Mouse (Mus musculus): ENCODE measurements around the gene Gm28308. TPM values are rescaled to one million over a fixed set of nuclear protein-coding genes. Genes with fewer than 3 reads are reported as not detected.
A peak's percentile ranks its signal among the peaks of the same experiment; 100 is the strongest.

The Gm28308 gene
- polyA plus RNA-seq, 1 experiment from 2014 or later, result 0.92 TPM

DNA sequence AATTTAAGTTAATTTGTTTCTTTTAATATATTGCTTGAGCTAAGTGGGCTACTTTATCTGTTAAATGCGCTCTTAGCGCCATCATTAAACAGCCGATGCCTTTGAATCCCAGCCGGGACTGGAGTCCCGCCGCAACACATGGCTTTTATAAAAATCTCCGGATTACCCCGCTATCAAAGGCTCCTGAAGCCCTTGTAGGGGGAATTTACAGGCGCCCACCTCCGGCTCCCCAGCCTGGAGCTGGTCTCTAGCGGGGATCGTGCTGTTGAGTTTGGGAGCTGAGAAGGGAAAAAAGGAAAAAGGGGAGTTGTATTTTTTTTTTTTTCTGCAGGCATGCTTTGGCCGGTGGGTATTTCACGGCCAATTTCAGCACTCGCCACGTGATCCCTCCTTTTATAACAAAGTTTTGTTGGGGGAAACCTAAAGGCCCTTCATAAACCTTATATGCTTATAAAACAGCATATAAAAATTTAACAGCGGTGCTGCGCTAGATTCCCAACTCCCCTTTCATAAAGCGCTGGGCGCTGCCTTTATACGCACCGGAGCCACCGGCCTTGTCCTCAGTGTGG is 31.4 kb upstream of the Gm28308 start:
- Histone ChIP-seq H3K9ac (peak overlapping the region; percentile 81), H3K27ac (peak overlapping the region; percentile 95), H3K36me3 (no peaks in the 10 kb centered on the region), H3K27me3 (peaks cover 34% of the 10 kb centered on the region), H3K4me2 (peak overlapping the region; percentile 74), H3K4me1 (peaks cover 56% of the 10 kb centered on the region), H3K9me3 (replicated peaks) (no peaks in the 10 kb centered on the region), H3K4me3 (replicated peaks) (peak overlapping the region; percentile 74)
- ATAC-seq (replicated peaks; ENCODE audit: low FRiP score), result no peak
- 2% methylated on average over 23 of the region's 23 CpGs for WGBS

DNA sequence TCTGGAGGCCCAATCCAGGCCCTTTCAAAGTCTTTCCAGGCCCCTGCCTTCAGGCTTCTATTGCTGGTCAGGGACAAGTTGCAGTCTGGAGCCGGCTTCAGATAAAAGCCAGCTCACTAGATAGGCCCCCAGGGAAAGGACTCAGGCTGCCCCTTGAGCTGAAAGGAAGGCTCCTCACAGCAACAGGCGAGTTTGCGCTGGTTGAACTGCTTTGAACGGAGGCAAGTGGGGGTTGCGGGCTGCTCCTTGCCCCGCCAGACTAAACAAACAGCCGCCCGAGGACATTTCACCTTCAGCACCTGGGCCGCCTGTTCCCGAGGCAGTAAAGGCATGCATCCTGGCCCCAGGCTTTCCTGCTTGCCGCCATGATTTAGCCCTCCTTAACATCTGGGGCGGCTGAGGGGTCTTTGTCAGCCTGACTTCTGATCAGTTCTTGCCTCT is 30.6 kb upstream of the Gm28308 start:
- H3K4me1 ChIP-seq, result peaks cover 47% of the 10 kb centered on the region
- no peaks in the 10 kb centered on the region for H3K36me3 ChIP-seq
- H3K9ac ChIP-seq, result peak overlapping the region; percentile 81
- H3K4me2 ChIP-seq, result peak overlapping the region; percentile 74
- H3K4me3 ChIP-seq (replicated peaks), result peak overlapping the region; percentile 74
- peaks cover 28% of the 10 kb centered on the region for H3K27me3 ChIP-seq
- no peak for ATAC-seq (replicated peaks; ENCODE audit: low FRiP score)
- 4% methylated on average over 12 of the region's 12 CpGs for WGBS
- H3K9me3 ChIP-seq (replicated peaks), result no peaks in the 10 kb centered on the region
- H3K27ac ChIP-seq, result peak overlapping the region; percentile 95

DNA sequence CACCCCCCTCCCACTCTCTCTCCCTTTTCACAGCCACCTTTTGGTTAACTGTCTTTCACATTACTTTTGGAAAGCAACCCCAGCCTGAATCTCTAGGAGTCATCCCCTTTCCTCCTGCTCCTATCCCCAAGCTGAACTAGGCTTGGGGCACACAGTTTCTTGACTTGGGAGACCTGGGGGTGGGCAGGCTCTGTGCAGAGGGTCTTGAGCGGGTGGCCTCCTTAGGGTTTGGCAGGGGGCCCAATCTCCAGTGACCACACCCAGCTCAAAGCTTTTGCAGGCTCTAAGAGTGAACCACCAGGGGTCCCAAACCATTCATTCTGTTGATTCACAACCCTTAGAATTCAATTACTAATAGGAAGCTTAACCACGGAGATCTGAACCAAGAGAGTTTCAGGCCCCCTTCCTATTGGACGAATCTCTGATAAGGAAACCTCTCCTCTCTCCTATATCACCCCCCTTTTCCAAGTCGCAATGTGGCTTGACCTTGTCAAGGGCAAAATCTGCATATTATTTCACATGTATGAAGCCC is 29.7 kb upstream of the Gm28308 start:
- Histone ChIP-seq H3K9me3 (replicated peaks) (no peaks in the 10 kb centered on the region), H3K4me3 (replicated peaks) (peak overlapping the region; percentile 74), H3K36me3 (no peaks in the 10 kb centered on the region), H3K9ac (peak overlapping the region; percentile 81), H3K27ac (peak overlapping the region; percentile 95), H3K4me2 (peak overlapping the region; percentile 74), H3K27me3 (peaks cover 24% of the 10 kb centered on the region), H3K4me1 (peaks cover 40% of the 10 kb centered on the region)
- no peak for ATAC-seq (replicated peaks; ENCODE audit: low FRiP score)
- 19% methylated on average over 4 of the region's 4 CpGs for WGBS

DNA sequence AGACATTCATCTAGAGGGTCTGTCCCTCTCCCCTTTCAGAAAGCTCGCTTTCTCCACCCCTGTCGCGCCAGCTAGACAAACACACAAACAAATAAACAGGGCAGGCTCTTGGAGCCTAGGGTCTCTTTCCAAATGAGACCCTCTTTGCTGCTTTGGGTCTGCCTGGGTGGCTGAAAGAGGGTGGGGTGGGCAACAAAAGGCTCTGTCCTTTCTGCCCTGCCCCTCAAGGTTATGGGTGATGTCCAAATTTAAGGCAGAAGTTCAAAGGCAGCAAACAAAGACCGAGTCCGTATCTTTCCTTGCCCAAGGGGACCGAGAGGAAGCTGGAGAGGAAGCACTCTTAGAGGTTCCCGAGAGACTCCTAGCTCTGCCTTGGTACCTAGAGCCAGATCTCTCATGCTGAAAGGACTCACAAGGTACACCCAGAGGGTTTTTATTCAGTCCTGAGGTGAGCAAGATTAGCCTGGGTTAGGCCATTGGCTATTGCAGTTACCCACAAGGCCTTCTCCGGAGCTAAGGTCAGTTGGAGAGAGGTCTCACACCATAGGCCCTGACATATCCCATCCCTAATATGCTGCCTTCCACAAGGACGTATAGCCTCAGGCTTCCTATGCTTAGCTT is 28.0 kb upstream of the Gm28308 start:
- Histone ChIP-seq H3K9me3 (replicated peaks) (no peaks in the 10 kb centered on the region), H3K27ac (peak overlapping the region; percentile 95), H3K27me3 (peaks cover 22% of the 10 kb centered on the region), H3K9ac (peak overlapping the region; percentile 96), H3K36me3 (no peaks in the 10 kb centered on the region), H3K4me1 (peaks cover 45% of the 10 kb centered on the region), H3K4me2 (peak overlapping the region; percentile 74), H3K4me3 (replicated peaks) (peak overlapping the region; percentile 76)
- 6% methylated on average over 9 of the region's 9 CpGs for WGBS
- no peak; the same call in 1 of the 2 replicates for ATAC-seq (replicated peaks; ENCODE audit: low FRiP score)

DNA sequence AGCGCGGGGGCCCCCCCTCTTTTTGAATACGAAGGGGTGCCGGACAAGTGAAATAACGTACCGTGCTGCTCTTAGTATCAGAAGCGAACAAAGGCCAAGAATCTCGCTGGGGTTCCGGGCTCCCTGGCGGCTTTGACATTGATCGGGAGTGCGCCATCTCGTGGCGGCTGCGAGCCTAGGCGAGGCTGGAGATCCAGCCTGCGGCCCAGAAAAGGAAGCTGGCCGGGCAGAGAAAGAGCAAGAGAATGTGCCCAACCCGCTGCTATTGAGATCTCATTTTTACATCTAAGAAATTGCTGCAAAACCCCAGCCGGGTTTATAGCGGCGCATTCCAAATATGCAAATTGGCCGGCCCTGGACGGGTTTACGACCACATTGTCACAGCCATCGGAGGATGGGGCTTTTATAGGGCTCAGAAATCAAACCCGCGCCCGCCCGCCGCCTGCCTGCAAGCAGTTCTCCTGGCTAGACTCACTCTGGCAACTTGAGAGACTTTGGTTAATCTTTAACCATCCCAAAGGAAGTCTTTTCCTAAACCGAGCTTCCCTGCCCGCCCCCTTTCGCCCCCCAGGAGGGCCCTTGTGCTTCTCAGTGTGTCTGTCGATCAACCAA is 27.4 kb upstream of the Gm28308 start, which contains the start of gene Hoxa10:
Gene Hoxa10, minus strand, starts transcription at position 466 of the 612 bp plus-strand sequence.
- peaks cover 51% of the 10 kb centered on the region for H3K4me1 ChIP-seq
- peak within 1 kb of the TSS; percentile 74 for H3K4me2 ChIP-seq
- 2% methylated on average over 35 of the region's 35 CpGs for WGBS
- peak within 1 kb of the TSS; percentile 96 for H3K9ac ChIP-seq
- H3K36me3 ChIP-seq, result no peaks in the 10 kb centered on the region
- peaks cover 22% of the 10 kb centered on the region for H3K27me3 ChIP-seq
- no peaks in the 10 kb centered on the region for H3K9me3 ChIP-seq (replicated peaks)
- H3K27ac ChIP-seq, result peak within 1 kb of the TSS; percentile 95
- ATAC-seq (replicated peaks; ENCODE audit: low FRiP score), result peak; percentile 69
- H3K4me3 ChIP-seq (replicated peaks), result peak within 1 kb of the TSS; percentile 76

DNA sequence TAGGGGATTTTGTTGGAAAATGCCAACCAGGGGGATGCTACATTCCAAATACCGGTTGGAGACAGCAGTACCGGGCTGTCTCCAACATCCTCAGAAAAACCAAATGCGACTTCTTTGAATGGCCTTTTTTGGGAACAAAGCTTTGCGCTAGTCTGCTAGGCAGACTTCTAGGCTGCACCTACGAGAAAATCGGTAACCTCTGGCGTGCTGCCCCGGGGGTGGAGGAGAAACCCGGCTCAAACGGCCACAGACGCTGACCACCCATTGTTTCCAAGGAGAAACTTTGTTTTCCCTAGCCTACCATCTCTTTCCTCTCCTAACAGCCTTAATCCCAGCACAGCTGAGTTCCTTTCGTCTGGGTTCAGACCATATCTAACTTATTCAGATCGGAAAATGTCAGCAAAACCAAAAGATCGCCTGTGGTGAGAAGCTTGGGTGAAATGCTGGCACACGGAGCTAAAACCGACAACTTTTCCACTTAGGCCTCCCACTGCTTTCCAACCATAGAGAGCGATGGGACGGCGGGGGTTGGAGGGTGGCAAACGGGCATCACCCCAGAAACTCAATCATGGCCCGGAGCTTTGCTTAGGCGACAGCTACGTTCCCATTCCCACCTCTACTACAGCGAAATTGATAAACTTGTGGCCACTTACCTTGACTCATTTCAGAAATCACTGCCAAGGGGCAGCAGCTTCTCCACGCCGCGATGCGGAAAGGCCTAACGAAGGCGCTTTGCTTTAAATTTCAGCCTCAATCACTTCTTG is 26.7 kb upstream of the Gm28308 start:
- Histone ChIP-seq H3K36me3 (no peaks in the 10 kb centered on the region), H3K9me3 (replicated peaks) (no peaks in the 10 kb centered on the region), H3K4me3 (replicated peaks) (peak overlapping the region; percentile 76), H3K27me3 (peaks cover 25% of the 10 kb centered on the region), H3K4me2 (peak overlapping the region; percentile 74), H3K4me1 (peaks cover 57% of the 10 kb centered on the region), H3K9ac (peak overlapping the region; percentile 96), H3K27ac (peak overlapping the region; percentile 95)
- WGBS, result under 1% methylated on average over 30 of the region's 30 CpGs
- no peak for ATAC-seq (replicated peaks; ENCODE audit: low FRiP score)

DNA sequence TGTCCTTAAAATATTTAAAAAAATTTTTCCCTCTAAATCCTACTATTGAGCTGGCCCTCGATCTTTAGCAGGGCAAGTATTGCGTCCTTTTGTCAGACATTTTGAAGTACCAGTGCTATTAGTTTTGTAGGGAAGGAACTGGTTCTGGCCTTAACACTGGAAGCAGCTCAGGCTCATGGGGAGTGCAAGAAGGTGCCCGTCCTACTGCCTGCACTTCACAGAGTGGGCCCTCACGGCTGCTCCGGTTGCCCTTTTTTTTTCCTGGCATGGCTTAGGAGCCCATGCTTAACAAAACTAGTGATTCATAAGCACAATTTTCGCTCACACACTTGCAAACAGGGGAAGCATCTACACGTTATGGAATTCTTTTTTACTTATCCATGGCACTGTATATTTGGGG is 25.8 kb upstream of the Gm28308 start:
- no peak for ATAC-seq (replicated peaks; ENCODE audit: low FRiP score)
- Histone ChIP-seq H3K4me2 (peak overlapping the region; percentile 74), H3K9ac (peak overlapping the region; percentile 96), H3K36me3 (no peaks in the 10 kb centered on the region), H3K4me1 (peaks cover 63% of the 10 kb centered on the region), H3K27me3 (peaks cover 28% of the 10 kb centered on the region), H3K27ac (peak overlapping the region; percentile 70), H3K4me3 (replicated peaks) (peak overlapping the region; percentile 76), H3K9me3 (replicated peaks) (no peaks in the 10 kb centered on the region)
- WGBS, result 2% methylated on average over 7 of the region's 7 CpGs

DNA sequence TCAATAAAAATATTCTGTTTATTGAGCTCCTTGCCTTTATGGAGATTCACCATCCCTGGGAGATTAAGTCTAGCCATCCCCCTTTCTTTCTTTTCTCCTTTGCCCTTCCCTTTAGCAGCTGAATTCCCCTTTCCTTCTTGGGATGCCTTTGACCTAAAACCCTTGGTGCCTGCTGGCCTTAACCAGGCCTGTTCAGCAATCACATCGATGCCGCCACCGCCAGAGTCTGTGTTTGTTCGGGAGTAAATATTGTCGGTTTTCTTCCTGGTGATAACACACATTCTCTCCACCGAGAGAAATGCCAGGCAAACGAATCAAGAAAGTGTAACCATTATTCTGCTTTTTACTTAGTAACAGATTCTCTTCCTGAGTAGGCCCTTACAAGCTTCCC is 25.0 kb upstream of the Gm28308 start:
- Histone ChIP-seq H3K4me1 (peaks cover 59% of the 10 kb centered on the region), H3K27me3 (peaks cover 21% of the 10 kb centered on the region; the same call in 1 of the 2 replicates), H3K36me3 (no peaks in the 10 kb centered on the region), H3K27ac (peak overlapping the region; percentile 97), H3K9ac (peak overlapping the region; percentile 96), H3K4me2 (peak overlapping the region; percentile 74), H3K4me3 (replicated peaks) (peak overlapping the region; percentile 76), H3K9me3 (replicated peaks) (no peaks in the 10 kb centered on the region)
- 6% methylated on average over 7 of the region's 7 CpGs for WGBS
- ATAC-seq (replicated peaks; ENCODE audit: low FRiP score), result no peak

DNA sequence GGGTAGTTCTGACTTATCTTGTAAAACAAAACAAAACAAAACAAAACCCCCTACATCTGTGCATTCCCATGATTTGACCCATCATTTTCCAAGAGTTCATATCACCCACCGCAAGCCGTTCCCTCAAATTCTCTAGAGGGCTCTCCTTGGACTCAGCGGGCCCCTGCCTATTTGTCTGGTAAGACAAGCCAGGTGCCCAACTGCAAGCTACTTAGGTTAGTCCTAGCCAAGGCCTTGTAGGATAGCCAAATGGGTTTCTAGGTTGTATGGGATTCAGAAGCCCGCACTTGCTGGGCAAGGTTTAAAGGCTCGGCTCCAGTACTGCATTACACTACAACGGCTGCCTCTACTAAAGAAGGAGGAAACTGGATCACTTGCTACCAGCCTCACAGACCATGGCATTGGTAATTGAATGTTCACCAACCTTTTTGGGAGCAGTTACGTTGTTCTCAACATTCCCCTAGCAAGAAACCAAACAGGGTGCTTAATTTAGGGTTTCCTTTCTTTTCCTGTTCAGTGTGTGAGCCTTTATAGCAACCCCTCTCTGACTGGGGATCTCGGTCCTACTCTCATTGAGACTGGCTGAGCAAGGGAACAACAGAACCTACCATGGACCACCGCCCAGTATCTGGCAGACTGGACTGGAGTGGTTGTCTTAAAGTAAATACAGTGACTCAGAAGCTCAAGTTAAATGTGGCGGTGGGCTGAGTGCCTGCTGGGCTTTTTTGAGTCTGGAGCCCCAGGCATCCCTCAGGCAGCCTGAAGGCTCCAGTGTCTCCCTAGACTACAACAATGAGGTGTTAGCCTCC is 24.4 kb upstream of the Gm28308 start:
- Histone ChIP-seq H3K4me3 (replicated peaks) (peak overlapping the region; percentile 76), H3K27me3 (peaks cover 17% of the 10 kb centered on the region; the same call in 1 of the 2 replicates), H3K36me3 (no peaks in the 10 kb centered on the region), H3K9ac (peak overlapping the region; percentile 96), H3K4me1 (peaks cover 53% of the 10 kb centered on the region), H3K27ac (peak overlapping the region; percentile 97), H3K9me3 (replicated peaks) (no peaks in the 10 kb centered on the region), H3K4me2 (peak overlapping the region; percentile 74)
- ATAC-seq (replicated peaks; ENCODE audit: low FRiP score), result no peak
- WGBS, result 9% methylated on average over 10 of the region's 10 CpGs

DNA sequence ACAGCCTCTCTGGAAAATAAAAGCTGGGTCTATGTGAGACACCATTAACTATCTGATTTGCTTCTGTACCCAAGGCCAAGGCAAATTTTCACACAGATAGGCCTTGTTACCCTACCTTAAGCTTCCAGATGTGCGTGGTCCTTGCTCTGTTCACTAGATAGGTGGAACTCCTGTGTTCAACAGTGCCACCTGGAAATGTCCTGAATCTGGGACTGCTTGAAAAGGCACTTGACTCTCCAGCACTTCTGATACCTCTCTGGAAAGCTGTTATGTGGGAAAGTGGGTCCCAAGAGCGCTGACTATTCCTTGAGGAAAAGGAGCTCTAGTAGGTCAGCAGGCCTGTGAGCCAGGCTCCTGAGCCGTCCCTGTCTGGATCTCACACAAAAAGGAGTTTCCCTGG is 23.7 kb upstream of the Gm28308 start:
- no peak for ATAC-seq (replicated peaks; ENCODE audit: low FRiP score)
- Histone ChIP-seq H3K27ac (peak overlapping the region; percentile 97), H3K4me2 (peak overlapping the region; percentile 74), H3K4me1 (peaks cover 47% of the 10 kb centered on the region), H3K27me3 (peaks cover 16% of the 10 kb centered on the region; the same call in 1 of the 2 replicates), H3K4me3 (replicated peaks) (peak overlapping the region; percentile 76), H3K9me3 (replicated peaks) (no peaks in the 10 kb centered on the region), H3K9ac (peak overlapping the region; percentile 96), H3K36me3 (no peaks in the 10 kb centered on the region)
- WGBS, result 25% methylated on average over 3 of the region's 3 CpGs

DNA sequence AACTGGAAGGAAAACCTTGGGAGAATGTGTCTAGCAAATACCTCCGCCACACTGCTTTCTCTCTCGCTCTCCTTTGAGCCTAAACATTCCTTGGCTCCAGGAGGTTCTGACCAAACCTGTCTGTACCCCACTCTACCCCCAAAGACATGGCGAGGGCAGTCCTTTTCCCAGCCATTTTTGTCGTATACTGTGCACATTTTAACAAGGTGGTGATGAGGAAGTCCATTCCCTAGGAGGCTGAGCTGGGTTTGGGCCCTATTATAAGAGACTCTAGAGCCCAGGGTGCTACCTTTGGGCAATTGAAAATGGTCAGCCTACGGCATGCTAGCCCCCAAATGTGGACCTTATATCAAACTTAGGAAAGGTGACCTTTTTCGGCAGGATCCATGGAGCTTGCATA is 22.7 kb upstream of the Gm28308 start:
- no peaks in the 10 kb centered on the region for H3K9me3 ChIP-seq (replicated peaks)
- peaks cover 11% of the 10 kb centered on the region; the same call in 1 of the 2 replicates for H3K27me3 ChIP-seq
- peaks cover 38% of the 10 kb centered on the region for H3K4me1 ChIP-seq
- H3K36me3 ChIP-seq, result no peaks in the 10 kb centered on the region
- peak overlapping the region; percentile 74 for H3K4me2 ChIP-seq
- WGBS, result 17% methylated on average over 6 of the region's 6 CpGs
- H3K27ac ChIP-seq, result peak overlapping the region; percentile 97
- H3K9ac ChIP-seq, result peak overlapping the region; percentile 96
- no peak for ATAC-seq (replicated peaks; ENCODE audit: low FRiP score)
- H3K4me3 ChIP-seq (replicated peaks), result peak overlapping the region; percentile 76

All from kidney, embryonic 15.5 days (tissue).